Mouse (Mus musculus): ENCODE data around the gene Crybb3. TPM values are rescaled to one million over a fixed set of nuclear protein-coding genes. Genes with fewer than 3 reads are reported as not detected.

Crybb3 gene
- total and polyA plus RNA-seq, 3 experiments = not detected

GRCm38 (mm10) chr5:113054308-113054707 lies 27.1 kb downstream of the Crybb3 start:
- in situ Hi-C loops (cut with MboI; ENCODE audit: low pct_ligation_motif_present, low pct_unique_long_range_greater_than_20kb, low sequenced_read_pairs) (loop anchor here (10.0 kb wide), 2 partner anchors 180 to 620 kb away; no protein-coding TSS in a partner anchor), dilution Hi-C loops (cut with MboI; ENCODE audit: extremely low pct_ligation_motif_present, extremely low pct_unique_long_range_greater_than_20kb, low sequenced_read_pairs) (no loop called here)
- no peak overlapping the region for H3K4me2 ChIP-seq (ENCODE audit: insufficient read depth, low read depth, poor library complexity, severe bottlenecking)
- TF ChIP-seq SMC3 (IDR thresholded peaks at IDR 0.05; ENCODE audit: low read depth, low read length) (peak; percentile 57), MXI1 (IDR thresholded peaks at IDR 0.05; ENCODE audit: low read depth, low read length) (no peak), ETS1 (conservative IDR thresholded peaks at IDR 0.05; ENCODE audit: low read depth, low read length) (no peak), GABPA (IDR thresholded peaks at IDR 0.05; ENCODE audit: insufficient replicate concordance, low read depth, low read length) (no peak), CTCF (conservative IDR thresholded peaks at IDR 0.05 in 1 of 2, IDR thresholded peaks at IDR 0.05 in 1 of 2; ENCODE audit: low read depth in 2 of 2, low read length in 2 of 2) (peak; percentile 48 to 65; a peak in 3 of 4 replicates), TCF12 (IDR thresholded peaks at IDR 0.05; ENCODE audit: low read depth, low read length) (no peak), POLR2A (IDR thresholded peaks at IDR 0.05; ENCODE audit: low read depth, low read length) (no peak), RCOR1 (conservative IDR thresholded peaks at IDR 0.05; ENCODE audit: low read depth, low read length) (no peak), MAX (IDR thresholded peaks at IDR 0.05; ENCODE audit: low read length) (no peak), TBP (conservative IDR thresholded peaks at IDR 0.05; ENCODE audit: low read depth, low read length) (no peak), NELFE (IDR thresholded peaks at IDR 0.05; ENCODE audit: low read depth, low read length) (no peak), USF2 (conservative IDR thresholded peaks at IDR 0.05; ENCODE audit: low read depth, low read length) (no peak), RAD21 (IDR thresholded peaks at IDR 0.05; ENCODE audit: low read depth, low read length) (peak; percentile 69)
- H3K9ac ChIP-seq (ENCODE audit: insufficient read depth, low read depth) = no peak overlapping the region
- H3K4me1 ChIP-seq (ENCODE audit: control insufficient read depth in 1 of 2, insufficient read depth in 2 of 2) = no peaks in the 10 kb centered on the region
- H3K27me3 ChIP-seq (replicated peaks) = peaks cover 51% of the 10 kb centered on the region
- no peak overlapping the region for H3K27ac ChIP-seq (ENCODE audit: insufficient read depth, low read depth)
- H3K9me3 ChIP-seq (replicated peaks; ENCODE audit: low read length) = no peaks in the 10 kb centered on the region
- no peak overlapping the region for H3K4me3 ChIP-seq (replicated peaks in 1 of 3; ENCODE audit: low read depth in 2 of 3, low read length in 2 of 3, poor library complexity in 1 of 3)
- DNase-seq (ENCODE audit: extremely low read depth) = peak; percentile 51
- H3K36me3 ChIP-seq (replicated peaks in 1 of 2; ENCODE audit: control insufficient read depth in 1 of 2, insufficient read depth in 1 of 2, low read length in 1 of 2) = no peaks in the 10 kb centered on the region
- H3K79me2 ChIP-seq (replicated peaks; ENCODE audit: control insufficient read depth, extremely low read depth, insufficient read depth, poor library complexity, severe bottlenecking) = no peaks in the 10 kb centered on the region

GRCm38 (mm10) chr5:113050581-113051185 lies 30.7 kb downstream of the Crybb3 start:
- Histone ChIP-seq H3K27ac (ENCODE audit: insufficient read depth, low read depth) (no peak overlapping the region), H3K9me3 (replicated peaks; ENCODE audit: low read length) (peaks cover 2% of the 10 kb centered on the region), H3K4me2 (ENCODE audit: insufficient read depth, low read depth, poor library complexity, severe bottlenecking) (no peak overlapping the region), H3K9ac (ENCODE audit: insufficient read depth, low read depth) (no peak overlapping the region), H3K4me3 (replicated peaks in 1 of 3; ENCODE audit: low read depth in 2 of 3, low read length in 2 of 3, poor library complexity in 1 of 3) (no peak overlapping the region), H3K36me3 (replicated peaks in 1 of 2; ENCODE audit: control insufficient read depth in 1 of 2, insufficient read depth in 1 of 2, low read length in 1 of 2) (no peaks in the 10 kb centered on the region), H3K79me2 (replicated peaks; ENCODE audit: control insufficient read depth, extremely low read depth, insufficient read depth, poor library complexity, severe bottlenecking) (no peaks in the 10 kb centered on the region), H3K4me1 (ENCODE audit: control insufficient read depth in 1 of 2, insufficient read depth in 2 of 2) (no peaks in the 10 kb centered on the region), H3K27me3 (replicated peaks) (peaks cover 19% of the 10 kb centered on the region)
- no peak for TF ChIP-seq ZMIZ1 (IDR thresholded peaks at IDR 0.05; ENCODE audit: low read depth, low read length)
- no peak for TF ChIP-seq SMC3 (IDR thresholded peaks at IDR 0.05; ENCODE audit: low read depth, low read length)
- TF ChIP-seq MAFK (IDR thresholded peaks at IDR 0.05; ENCODE audit: insufficient replicate concordance, low read length) = no peak
- no peak for TF ChIP-seq ETS1 (conservative IDR thresholded peaks at IDR 0.05; ENCODE audit: low read depth, low read length)
- TF ChIP-seq GABPA (IDR thresholded peaks at IDR 0.05; ENCODE audit: insufficient replicate concordance, low read depth, low read length) = no peak
- TF ChIP-seq HCFC1 (IDR thresholded peaks at IDR 0.05; ENCODE audit: low read depth, low read length) = no peak
- no peak for TF ChIP-seq BHLHE40 (IDR thresholded peaks at IDR 0.05; ENCODE audit: low read depth, low read length)
- no peak for TF ChIP-seq JUN (IDR thresholded peaks at IDR 0.05; ENCODE audit: insufficient read depth, low read depth, low read length)
- TF ChIP-seq POLR2A (IDR thresholded peaks at IDR 0.05; ENCODE audit: low read depth, low read length) = no peak
- TF ChIP-seq KAT2A (IDR thresholded peaks at IDR 0.05; ENCODE audit: insufficient replicate concordance, low read length) = no peak
- TF ChIP-seq E2F4 (IDR thresholded peaks at IDR 0.05; ENCODE audit: insufficient replicate concordance, low read depth, low read length) = no peak
- no peak for TF ChIP-seq RAD21 (IDR thresholded peaks at IDR 0.05; ENCODE audit: low read depth, low read length)
- no peak for TF ChIP-seq ZKSCAN1 (IDR thresholded peaks at IDR 0.05; ENCODE audit: borderline replicate concordance, low read depth, low read length)
- TF ChIP-seq NELFE (IDR thresholded peaks at IDR 0.05; ENCODE audit: low read depth, low read length) = no peak
- no peak for TF ChIP-seq ELF1 (IDR thresholded peaks at IDR 0.05; ENCODE audit: low read depth, low read length)
- dilution Hi-C loops (cut with MboI; ENCODE audit: extremely low pct_ligation_motif_present, extremely low pct_unique_long_range_greater_than_20kb, low sequenced_read_pairs) (no loop called here), in situ Hi-C loops (cut with MboI; ENCODE audit: low pct_ligation_motif_present, low pct_unique_long_range_greater_than_20kb, low sequenced_read_pairs) (loop anchor here (10.0 kb wide), 2 partner anchors 176 to 616 kb away; no protein-coding TSS in a partner anchor)
- DNase-seq (ENCODE audit: extremely low read depth) = no peak
